Mouse (Mus musculus) liver, adult (tissue): ENCODE measurements around the gene Dnhd1.
A peak's percentile ranks its signal among the peaks of the same experiment; 100 is the strongest.

Source experiments
- GATA4 ChIP-seq: IDR thresholded peaks from 2 replicates; pipeline ENCODE4 v1.6.1; 2014; ENCODE audit warnings: mild to moderate bottlenecking, low read length; ENCODE audit not compliant: insufficient replicate concordance

The Dnhd1 gene

GRCm38 (mm10) chr7:105650639-105651435, at the start of gene Dnhd1:
Gene Dnhd1 (plus strand): TSS chr7:105650827.
- no peak for TF ChIP-seq GATA4

GRCm38 (mm10) chr7:105602860-105603623, 47.6 kb upstream of the Dnhd1 start:
- TF ChIP-seq GATA4: 0 out of 2 replicates have a peak, but pooled peaks have one; percentile 9

- no peak for TF ChIP-seq GATA4
Measured at GRCm38 (mm10) chr7:105608467-105608866, 42.2 kb upstream of the Dnhd1 start.

GRCm38 (mm10) chr7:105611767-105612166, 38.9 kb upstream of the Dnhd1 start:
- no peak for TF ChIP-seq GATA4

- TF ChIP-seq GATA4: no peak
Measured at GRCm38 (mm10) chr7:105614400-105614799, 36.2 kb upstream of the Dnhd1 start.

GRCm38 (mm10) chr7:105615720-105616119, 34.9 kb upstream of the Dnhd1 start:
- TF ChIP-seq GATA4: no peak

GRCm38 (mm10) chr7:105616561-105616960, 34.1 kb upstream of the Dnhd1 start:
- no peak for TF ChIP-seq GATA4

- no peak for TF ChIP-seq GATA4
Measured at GRCm38 (mm10) chr7:105617810-105618209, 32.8 kb upstream of the Dnhd1 start.

GRCm38 (mm10) chr7:105619701-105620100, 30.9 kb upstream of the Dnhd1 start:
- TF ChIP-seq GATA4: no peak

GRCm38 (mm10) chr7:105621053-105621452, 29.6 kb upstream of the Dnhd1 start:
- TF ChIP-seq GATA4: no peak

GRCm38 (mm10) chr7:105621646-105622292, 28.9 kb upstream of the Dnhd1 start:
- no peak for TF ChIP-seq GATA4

- no peak for TF ChIP-seq GATA4
Measured at GRCm38 (mm10) chr7:105625397-105625796, 25.2 kb upstream of the Dnhd1 start.

- no peak; the same call in 1 of the 2 replicates for TF ChIP-seq GATA4
Measured at GRCm38 (mm10) chr7:105628633-105629032, 22.0 kb upstream of the Dnhd1 start.

- no peak for TF ChIP-seq GATA4
Measured at GRCm38 (mm10) chr7:105632551-105632972, 18.1 kb upstream of the Dnhd1 start.

GRCm38 (mm10) chr7:105633127-105633800, 17.4 kb upstream of the Dnhd1 start, which contains the start of gene Trim3:
Gene Trim3 (minus strand): TSS chr7:105633571.
- no peak for TF ChIP-seq GATA4
